Mouse (Mus musculus) kidney, adult 2 months (tissue): ENCODE measurements around the gene Gm49321.

Source experiments
- CTCF ChIP-seq: fragments of 200-500 bp; conservative IDR thresholded peaks from 2 replicates; pipeline ENCODE4 v1.5.1; 2011; ENCODE audit warnings: low read depth, mild to moderate bottlenecking, control low read depth, low read length, moderate library complexity, mixed read lengths; ENCODE audit not compliant: insufficient read depth, insufficient read length
- POLR2A ChIP-seq: fragments of 200-500 bp; IDR thresholded peaks from one replicate; pipeline ENCODE4 v1.6.1; 2011; ENCODE audit warnings: low read depth, low read length, control low read depth

DNA sequence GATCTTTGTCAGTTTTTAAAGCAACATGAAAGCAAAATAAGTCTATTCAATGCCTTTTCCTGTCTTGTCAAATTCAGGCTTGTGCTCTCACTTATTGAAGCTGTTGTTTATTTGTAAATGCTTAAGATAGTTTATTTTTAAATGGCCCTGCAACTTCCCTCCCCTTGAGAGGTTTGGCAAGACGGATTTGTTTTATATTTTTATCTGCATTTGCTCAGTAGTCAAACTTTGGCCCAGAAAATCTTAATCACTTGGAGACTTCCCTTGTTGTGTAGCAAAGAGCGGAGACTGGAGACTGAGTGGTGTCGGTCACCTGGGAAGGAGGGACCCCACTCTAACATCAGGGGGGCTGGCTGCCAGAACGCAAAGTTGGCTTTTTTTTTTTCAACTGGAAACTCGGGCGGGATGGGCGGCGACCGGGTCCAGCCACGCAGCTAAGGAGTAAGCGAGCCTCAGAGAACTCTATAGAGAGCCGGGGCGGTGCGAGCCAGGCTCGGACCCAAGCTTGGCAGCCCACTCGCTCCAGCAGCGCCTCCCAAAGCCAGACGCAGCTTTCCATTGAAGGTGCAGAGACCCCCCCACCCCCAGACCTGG is 30.3 kb upstream of the Gm49321 start:
- TF ChIP-seq POLR2A (peak; percentile 79), CTCF (no peak)
